Comparison of ENCODE assay signal across 9 mouse cellular contexts in the genomic region with DNA sequence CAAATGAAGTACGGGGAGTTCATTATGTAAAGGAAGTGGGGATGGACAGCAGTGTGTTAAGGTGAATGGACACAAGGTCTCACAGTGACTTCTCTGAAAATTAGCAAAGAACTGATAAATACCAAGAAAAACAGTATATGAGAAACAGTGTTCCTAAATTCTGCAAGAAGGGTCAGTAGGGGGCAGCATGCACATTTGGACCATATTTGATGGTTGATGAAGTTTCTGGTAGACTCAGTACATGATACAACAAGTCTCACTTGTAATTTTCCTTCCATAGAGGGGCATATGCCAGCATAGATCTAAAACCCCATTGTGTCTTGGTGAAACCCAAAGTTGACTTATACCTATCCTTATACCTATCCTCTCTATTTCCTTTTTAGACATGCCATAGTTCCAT.
A peak's percentile ranks its signal among the peaks of the same experiment; 100 is the strongest.
DNase-seq lines count a peak whose midpoint lies in the region; ATAC-seq lines count a peak whose summit lies in the region.
"Had no signal": no experiment of that assay in that cellular context is flagged by ENCODE, and none has a peak within 500 bp of the region (broad histone marks: within the 10 kb centered on the region; RNA-seq: fewer than 3 reads in every experiment).

No protein-coding gene starts in this region.

- peak; percentile 17 for DNase-seq in hindbrain, embryonic 10.5 days (ENCODE audit: low spot score)
- DNase-seq in thymus, postnatal 4 days, result peak; percentile 6
- DNase-seq in thymus, postnatal 10 days (ENCODE audit: low spot score in 2 of 2), result no peak
- peak; percentile 57 for DNase-seq in embryonic facial prominence, embryonic 14.5 days (ENCODE audit: low spot score)
- peak; percentile 29 to 56 for DNase-seq in right cerebral cortex, postnatal 10 days (ENCODE audit: low spot score in 2 of 2)
- DNase-seq in midbrain, embryonic 11.5 days (ENCODE audit: low spot score, missing footprints), result no peak
- no peak for DNase-seq in thymus, adult 18-20 months

- no peak overlapping the region for H3K4me3 ChIP-seq in hindbrain, embryonic 10.5 days
- no peak overlapping the region for H3K4me3 ChIP-seq in hindbrain, embryonic 16.5 days (ENCODE audit: low read length)
- H3K4me3 ChIP-seq in embryonic facial prominence, embryonic 14.5 days (ENCODE audit: low read depth, low read length), result no peak overlapping the region
- H3K4me3 ChIP-seq in midbrain, embryonic 11.5 days (ENCODE audit: low read depth, low read length), result no peak overlapping the region
- H3K4me3 ChIP-seq: heart, embryonic 15.5 days had no signal

- H3K4me1 ChIP-seq in hindbrain, embryonic 10.5 days (replicated peaks), result 0 out of 2 replicates have a peak, but pooled peaks cover under 1% of the 10 kb centered on the region
- H3K4me1 ChIP-seq in hindbrain, embryonic 16.5 days (ENCODE audit: control insufficient read depth, insufficient read depth, low read depth, low read length), result no peaks in the 10 kb centered on the region
- H3K4me1 ChIP-seq in embryonic facial prominence, embryonic 14.5 days (ENCODE audit: control insufficient read depth, insufficient read depth, low read length), result no peaks in the 10 kb centered on the region
- H3K4me1 ChIP-seq in midbrain, embryonic 11.5 days (ENCODE audit: control insufficient read depth, insufficient read depth, low read length), result no peaks in the 10 kb centered on the region
- H3K4me1 ChIP-seq: heart, embryonic 15.5 days had no signal

- no peak overlapping the region for H3K9ac ChIP-seq in hindbrain, embryonic 16.5 days (ENCODE audit: low read depth, low read length)
- no peak overlapping the region for H3K9ac ChIP-seq in embryonic facial prominence, embryonic 14.5 days (ENCODE audit: low read depth, low read length)
- no peak overlapping the region for H3K9ac ChIP-seq in midbrain, embryonic 11.5 days (ENCODE audit: low read length)
- H3K9ac ChIP-seq: heart, embryonic 15.5 days had no signal

- no peak overlapping the region for H3K27ac ChIP-seq in hindbrain, embryonic 10.5 days
- no peak overlapping the region for H3K27ac ChIP-seq in hindbrain, embryonic 16.5 days (ENCODE audit: low read depth, low read length)
- H3K27ac ChIP-seq in embryonic facial prominence, embryonic 14.5 days (replicated peaks; ENCODE audit: low read depth, low read length), result no peak overlapping the region
- H3K27ac ChIP-seq in midbrain, embryonic 11.5 days (ENCODE audit: low read depth, low read length), result no peak overlapping the region
- H3K27ac ChIP-seq: heart, embryonic 15.5 days had no signal

- no peaks in the 10 kb centered on the region for H3K9me3 ChIP-seq in hindbrain, embryonic 10.5 days
- no peaks in the 10 kb centered on the region for H3K9me3 ChIP-seq in hindbrain, embryonic 16.5 days (ENCODE audit: control insufficient read depth, low read length)
- no peaks in the 10 kb centered on the region for H3K9me3 ChIP-seq in embryonic facial prominence, embryonic 14.5 days (ENCODE audit: control insufficient read depth, low read length)
- H3K9me3 ChIP-seq in midbrain, embryonic 11.5 days (ENCODE audit: control insufficient read depth, low read length), result no peaks in the 10 kb centered on the region
- H3K9me3 ChIP-seq: heart, embryonic 15.5 days had no signal

- WGBS in hindbrain, embryonic 10.5 days, result 82% methylated on average over 1 of the region's 1 CpGs
- WGBS in hindbrain, embryonic 16.5 days, result 90% methylated on average over 1 of the region's 1 CpGs
- 69% methylated on average over 1 of the region's 1 CpGs for WGBS in embryonic facial prominence, embryonic 14.5 days
- 79% methylated on average over 1 of the region's 1 CpGs for WGBS in midbrain, embryonic 11.5 days

- no peak for ATAC-seq in hindbrain, embryonic 16.5 days
- no peak for ATAC-seq in embryonic facial prominence, embryonic 14.5 days (ENCODE audit: low read depth)
- no peak for ATAC-seq in midbrain, embryonic 11.5 days (ENCODE audit: low FRiP score)

- H3K4me2 ChIP-seq in hindbrain, embryonic 16.5 days (ENCODE audit: low read length), result no peak overlapping the region
- no peak overlapping the region for H3K4me2 ChIP-seq in embryonic facial prominence, embryonic 14.5 days (ENCODE audit: low read depth, low read length)
- no peak overlapping the region for H3K4me2 ChIP-seq in midbrain, embryonic 11.5 days
- H3K4me2 ChIP-seq: heart, embryonic 15.5 days had no signal

- no peaks in the 10 kb centered on the region for H3K27me3 ChIP-seq in hindbrain, embryonic 10.5 days (ENCODE audit: insufficient read depth, poor library complexity, severe bottlenecking)
- no peaks in the 10 kb centered on the region for H3K27me3 ChIP-seq in hindbrain, embryonic 16.5 days (replicated peaks; ENCODE audit: control insufficient read depth, insufficient read depth, low read length)
- H3K27me3 ChIP-seq in embryonic facial prominence, embryonic 14.5 days (replicated peaks; ENCODE audit: control insufficient read depth, insufficient read depth, low read length), result no peaks in the 10 kb centered on the region
- H3K27me3 ChIP-seq in midbrain, embryonic 11.5 days (ENCODE audit: control insufficient read depth, insufficient read depth, low read length), result no peaks in the 10 kb centered on the region
- H3K27me3 ChIP-seq: heart, embryonic 15.5 days had no signal

- H3K36me3 ChIP-seq in hindbrain, embryonic 10.5 days, result no peaks in the 10 kb centered on the region
- H3K36me3 ChIP-seq in hindbrain, embryonic 16.5 days (ENCODE audit: control insufficient read depth, insufficient read depth, low read length), result no peaks in the 10 kb centered on the region
- no peaks in the 10 kb centered on the region for H3K36me3 ChIP-seq in embryonic facial prominence, embryonic 14.5 days (ENCODE audit: control insufficient read depth, insufficient read depth, low read length)
- H3K36me3 ChIP-seq in midbrain, embryonic 11.5 days (ENCODE audit: control insufficient read depth, insufficient read depth, low read length), result no peaks in the 10 kb centered on the region
- H3K36me3 ChIP-seq: heart, embryonic 15.5 days had no signal

Comparison
In these comparisons a context has a peak if more than half of its experiments do, and no peak if none do; other contexts are left out.
1. DNase-seq: peak in hindbrain, embryonic 10.5 days (single experiment), thymus, postnatal 4 days (single experiment), embryonic facial prominence, embryonic 14.5 days (single experiment) and right cerebral cortex, postnatal 10 days (2 of 2); none in thymus, postnatal 10 days (0 of 2), midbrain, embryonic 11.5 days (single experiment) and thymus, adult 18-20 months (0 of 2).